ENCODE assay signal across 7 mouse cellular contexts in the genomic region with DNA sequence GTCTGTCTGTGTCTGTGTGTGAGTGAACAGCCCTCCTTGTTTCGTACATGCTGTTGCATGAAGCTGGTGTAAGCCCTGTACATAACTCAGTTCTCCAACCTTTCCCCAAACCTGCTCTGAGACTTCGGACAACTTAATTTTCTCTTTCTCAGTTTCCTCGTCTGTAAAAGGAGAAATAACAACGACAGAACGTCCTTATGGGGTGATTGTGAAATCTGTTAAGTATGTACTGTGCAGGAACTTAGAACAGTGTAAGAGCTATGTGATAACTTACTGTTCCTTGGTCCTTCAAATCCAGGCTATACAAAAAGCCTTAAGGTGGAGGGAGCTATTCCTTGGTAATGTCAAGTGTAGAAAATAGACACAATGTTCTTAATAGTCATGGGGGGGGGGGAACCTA. TPM values are rescaled to one million over a fixed set of nuclear protein-coding genes. Genes with fewer than 3 reads are reported as not detected.
DNase-seq lines count a peak whose midpoint lies in the region; TF ChIP-seq lines count a peak whose summit lies in the region.

No protein-coding gene starts in this region.

- peaks cover 7% of the 10 kb centered on the region for H3K27me3 ChIP-seq in C2C12 (ENCODE audit: control insufficient read depth, insufficient read depth, insufficient read length)
- H3K27me3 ChIP-seq in hindbrain, embryonic 10.5 days (ENCODE audit: insufficient read depth, poor library complexity, severe bottlenecking): no peaks in the 10 kb centered on the region

- peak; percentile 53 for DNase-seq in 416B (ENCODE audit: low read depth)
- no peak for DNase-seq in hindbrain, embryonic 10.5 days (ENCODE audit: low spot score)
- DNase-seq in lung, postnatal 25 days (ENCODE audit: low spot score): peak; percentile 36
- no peak for DNase-seq in urinary bladder, adult 18-20 months (ENCODE audit: low spot score in 2 of 2)
- DNase-seq in left cerebral cortex, postnatal 14 days (ENCODE audit: low spot score in 2 of 2): no peak
- DNase-seq in left cerebral cortex, adult 9 months (ENCODE audit: low spot score in 2 of 2): no peak

- no peaks in the 10 kb centered on the region for H3K9me3 ChIP-seq in hindbrain, embryonic 10.5 days

- 51% methylated on average over 5 of the region's 5 CpGs for WGBS in hindbrain, embryonic 10.5 days

- H3K27ac ChIP-seq in hindbrain, embryonic 10.5 days: peak overlapping the region; percentile 98

- TF ChIP-seq CTCF in C2C12 (IDR thresholded peaks at IDR 0.05; ENCODE audit: control insufficient read depth, insufficient read depth, insufficient read length): no peak

- peak overlapping the region; percentile 94 for H3ac ChIP-seq in C2C12 (ENCODE audit: control insufficient read depth, insufficient read length, low read depth)

- H3K4me1 ChIP-seq in hindbrain, embryonic 10.5 days (replicated peaks): peaks cover 38% of the 10 kb centered on the region

- peaks cover 7% of the 10 kb centered on the region for H3K36me3 ChIP-seq in C2C12 (ENCODE audit: control insufficient read depth, insufficient read depth)
- peaks cover 32% of the 10 kb centered on the region for H3K36me3 ChIP-seq in hindbrain, embryonic 10.5 days

- peaks cover 23% of the 10 kb centered on the region for H3K79me3 ChIP-seq in C2C12 (ENCODE audit: low read depth)

- H3K4me3 ChIP-seq in C2C12 (ENCODE audit: insufficient read depth, poor library complexity, severe bottlenecking): peak overlapping the region; percentile 40
- peak overlapping the region; percentile 91 for H3K4me3 ChIP-seq in hindbrain, embryonic 10.5 days

- intact Hi-C loops in left cerebral cortex, postnatal 14 days (cut with DNase I): loop anchor here (10.0 kb wide), 2 partner anchors 182 to 248 kb away; a partner anchor contains a TSS

- H3K79me2 ChIP-seq in C2C12 (ENCODE audit: control insufficient read depth, insufficient read depth): peaks cover 55% of the 10 kb centered on the region

TF ChIP-seq in C2C12, 6 proteins besides CTCF, POLR2A, EP300 and RAD21:
- TF ChIP-seq MAX (IDR thresholded peaks at IDR 0.05) (no peak), FOSL1 (IDR thresholded peaks at IDR 0.05; ENCODE audit: insufficient read depth, low read length, poor library complexity, severe bottlenecking) (no peak), USF1 (IDR thresholded peaks at IDR 0.05; ENCODE audit: low read depth) (no peak), MYOD1 (IDR thresholded peaks at IDR 0.05; ENCODE audit: control insufficient read depth, insufficient read length, low read depth) (no peak), CEBPB (IDR thresholded peaks at IDR 0.05; ENCODE audit: low read depth) (no peak)
TF ChIP-seq in C2C12: peak in this region for 0.

RNA-seq across cellular contexts. Expression of a gene that starts 1.3 kb away (rescaled TPM):
- polyA plus RNA-seq in C2C12 (2012; fragmentation: generic; extraction: Trizol): 2.4 TPM
- 40.2 and 41.2 TPM in 2 replicates for polyA plus RNA-seq in hindbrain, embryonic 10.5 days (2016; fragmentation: Nextera tagmentation; extraction: Ambion mirVana)
- total RNA-seq in left cerebral cortex, postnatal 14 days (2021): 1 to 10 TPM; 7.8 to 8.7 TPM

Comparison
In these comparisons a context has a peak if more than half of its experiments do, and no peak if none do; other contexts are left out.
1. DNase-seq: peak in 416B (single experiment) and lung, postnatal 25 days (single experiment); none in hindbrain, embryonic 10.5 days (single experiment), urinary bladder, adult 18-20 months (0 of 2), left cerebral cortex, postnatal 14 days (0 of 2) and left cerebral cortex, adult 9 months (0 of 2).
2. RNA of a gene that starts 1.3 kb away (polyA plus RNA-seq): 40.2 to 41.2 TPM in hindbrain, embryonic 10.5 days; 2.4 TPM in C2C12 (single experiment); every median in the first group is over 10 times any median in the second.